Comparison of ENCODE assay signal across 16 mouse cellular contexts in the genomic region with DNA sequence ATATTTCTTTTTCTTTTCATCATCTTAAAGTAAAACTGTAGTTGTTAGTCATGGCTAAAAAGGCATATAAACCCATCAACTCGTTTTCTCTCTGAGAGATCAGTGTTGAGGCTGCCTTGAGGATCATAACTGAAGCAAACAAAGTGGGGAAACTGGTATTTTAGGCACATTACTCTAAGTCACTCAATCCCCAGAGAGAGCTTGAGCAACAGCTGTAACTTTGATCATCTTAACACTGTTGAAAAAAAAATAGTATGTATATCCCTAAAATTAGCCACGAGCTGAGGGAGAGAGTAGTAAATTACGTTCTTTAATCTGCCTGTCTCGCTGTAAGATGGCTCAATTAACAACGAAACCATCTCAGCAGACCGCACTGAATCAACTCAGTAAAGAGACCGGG.
A peak's percentile ranks its signal among the peaks of the same experiment; 100 is the strongest.
DNase-seq lines count a peak whose midpoint lies in the region; ATAC-seq lines count a peak whose summit lies in the region.
"Had no signal": no experiment of that assay in that cellular context is flagged by ENCODE, and none has a peak within 500 bp of the region (broad histone marks: within the 10 kb centered on the region; RNA-seq: fewer than 3 reads in every experiment).

No protein-coding gene starts in this region.

- no peak overlapping the region for H3K27ac ChIP-seq in hindbrain, embryonic 15.5 days (replicated peaks)
- no peak overlapping the region for H3K27ac ChIP-seq in hindbrain, embryonic 13.5 days
- no peak overlapping the region for H3K27ac ChIP-seq in midbrain, embryonic 12.5 days (replicated peaks)
- H3K27ac ChIP-seq in midbrain, embryonic 10.5 days (replicated peaks), result no peak overlapping the region
- no peak overlapping the region for H3K27ac ChIP-seq in embryonic facial prominence, embryonic 13.5 days
- H3K27ac ChIP-seq: liver, embryonic 12.5 days had no signal

- H3K4me3 ChIP-seq in hindbrain, embryonic 15.5 days, result no peak overlapping the region
- H3K4me3 ChIP-seq in hindbrain, embryonic 13.5 days, result no peak overlapping the region
- H3K4me3 ChIP-seq in midbrain, embryonic 12.5 days, result no peak overlapping the region
- H3K4me3 ChIP-seq in midbrain, embryonic 10.5 days, result no peak overlapping the region
- no peak overlapping the region for H3K4me3 ChIP-seq in embryonic facial prominence, embryonic 13.5 days
- H3K4me3 ChIP-seq: liver, embryonic 12.5 days had no signal

- no peaks in the 10 kb centered on the region for H3K36me3 ChIP-seq in hindbrain, embryonic 15.5 days
- no peaks in the 10 kb centered on the region for H3K36me3 ChIP-seq in hindbrain, embryonic 13.5 days
- H3K36me3 ChIP-seq in midbrain, embryonic 12.5 days, result no peaks in the 10 kb centered on the region
- H3K36me3 ChIP-seq in midbrain, embryonic 10.5 days, result no peaks in the 10 kb centered on the region
- no peaks in the 10 kb centered on the region for H3K36me3 ChIP-seq in embryonic facial prominence, embryonic 13.5 days
- H3K36me3 ChIP-seq: liver, embryonic 12.5 days had no signal

- DNase-seq in midbrain, embryonic 10.5 days (ENCODE audit: low spot score), result no peak
- DNase-seq in spleen, adult 18-20 months, result no peak
- DNase-seq: adrenal gland, adult 2 months; B cell, adult 2 months; cerebellum, adult 18-20 months; gastrocnemius, postnatal 14 days; heart, postnatal 14 days; kidney, postnatal 14 days; retina, postnatal 1 day had no signal

- H3K9ac ChIP-seq in hindbrain, embryonic 15.5 days, result no peak overlapping the region
- H3K9ac ChIP-seq in hindbrain, embryonic 13.5 days, result no peak overlapping the region
- no peak overlapping the region for H3K9ac ChIP-seq in midbrain, embryonic 12.5 days (replicated peaks)
- no peak overlapping the region for H3K9ac ChIP-seq in embryonic facial prominence, embryonic 13.5 days
- H3K9ac ChIP-seq: liver, embryonic 12.5 days had no signal

- 26% methylated on average over 7 of the region's 7 CpGs for WGBS in hindbrain, embryonic 15.5 days
- WGBS in hindbrain, embryonic 13.5 days, result 32% methylated on average over 7 of the region's 7 CpGs
- 31% methylated on average over 7 of the region's 7 CpGs for WGBS in midbrain, embryonic 12.5 days
- 40% methylated on average over 7 of the region's 7 CpGs for WGBS in midbrain, embryonic 10.5 days
- WGBS in embryonic facial prominence, embryonic 13.5 days, result 12% methylated on average over 7 of the region's 7 CpGs

- ATAC-seq in hindbrain, embryonic 15.5 days (ENCODE audit: low FRiP score, low read depth), result no peak
- ATAC-seq in hindbrain, embryonic 13.5 days (ENCODE audit: low FRiP score), result no peak
- ATAC-seq in midbrain, embryonic 12.5 days (ENCODE audit: low FRiP score, low read depth), result no peak
- ATAC-seq in embryonic facial prominence, embryonic 13.5 days (ENCODE audit: insufficient number of reproducible peaks, insufficient read depth, low FRiP score, low TSS enrichment, low read depth), result no peak
- no peak for ATAC-seq in inflammation-experienced regulatory T-cells, adult 6 months
- ATAC-seq: liver, embryonic 12.5 days; midbrain, embryonic 16.5 days had no signal

- H3K9me3 ChIP-seq in hindbrain, embryonic 15.5 days, result no peaks in the 10 kb centered on the region
- H3K9me3 ChIP-seq in hindbrain, embryonic 13.5 days, result no peaks in the 10 kb centered on the region
- no peaks in the 10 kb centered on the region for H3K9me3 ChIP-seq in midbrain, embryonic 12.5 days
- H3K9me3 ChIP-seq in midbrain, embryonic 10.5 days (replicated peaks), result no peaks in the 10 kb centered on the region
- no peaks in the 10 kb centered on the region for H3K9me3 ChIP-seq in embryonic facial prominence, embryonic 13.5 days
- H3K9me3 ChIP-seq: liver, embryonic 12.5 days had no signal

- peaks cover 11% of the 10 kb centered on the region for H3K4me1 ChIP-seq in hindbrain, embryonic 15.5 days (replicated peaks)
- peaks cover 11% of the 10 kb centered on the region for H3K4me1 ChIP-seq in hindbrain, embryonic 13.5 days (replicated peaks)
- peaks cover 5% of the 10 kb centered on the region; the same call in 1 of the 2 replicates for H3K4me1 ChIP-seq in midbrain, embryonic 12.5 days
- peaks cover 9% of the 10 kb centered on the region for H3K4me1 ChIP-seq in midbrain, embryonic 10.5 days
- peaks cover 15% of the 10 kb centered on the region; the same call in 1 of the 2 replicates for H3K4me1 ChIP-seq in embryonic facial prominence, embryonic 13.5 days
- H3K4me1 ChIP-seq: liver, embryonic 12.5 days had no signal

- no peaks in the 10 kb centered on the region for H3K27me3 ChIP-seq in hindbrain, embryonic 15.5 days
- no peaks in the 10 kb centered on the region for H3K27me3 ChIP-seq in hindbrain, embryonic 13.5 days
- peaks cover 6% of the 10 kb centered on the region; the same call in 1 of the 2 replicates for H3K27me3 ChIP-seq in midbrain, embryonic 12.5 days
- peaks cover 28% of the 10 kb centered on the region for H3K27me3 ChIP-seq in midbrain, embryonic 10.5 days (ENCODE audit: low read depth, poor library complexity, severe bottlenecking)
- H3K27me3 ChIP-seq in embryonic facial prominence, embryonic 13.5 days, result 0 out of 2 replicates have a peak, but pooled peaks cover 2% of the 10 kb centered on the region

- peak overlapping the region; percentile 39 for H3K4me2 ChIP-seq in hindbrain, embryonic 15.5 days
- no peak overlapping the region; the same call in 1 of the 2 replicates for H3K4me2 ChIP-seq in hindbrain, embryonic 13.5 days
- H3K4me2 ChIP-seq in midbrain, embryonic 12.5 days (replicated peaks), result peak overlapping the region; percentile 36; the same call in 1 of the 2 replicates
- peak overlapping the region; percentile 38 for H3K4me2 ChIP-seq in embryonic facial prominence, embryonic 13.5 days
- H3K4me2 ChIP-seq: liver, embryonic 12.5 days had no signal
